Mouse (Mus musculus) midbrain, embryonic 14.5 days (tissue): ENCODE measurements at regions not wholly inside any gene's neighbourhood (a gene's known extent, or its start where the extent isn't known, plus 50 kb on each side); places are given as distances from the start of the nearest gene placed in this dataset. TPM values are rescaled to one million over a fixed set of nuclear protein-coding genes. Genes with fewer than 3 reads are reported as not detected.

Source experiments
- microRNA-seq: library from miRNA; unstranded; fragments of <30 nt; microRNA quantifications from one replicate; pipeline ENCODE4, GENCODE M21; 2016

Small RNA genes in the stretch of these regions (microRNA-seq; reads per million reads assigned to microRNA genes)
- gene Gm27878, result not detected
